Mouse (Mus musculus): Measurements from ENCODE around the gene Prkcsh.

Prkcsh gene

GRCm38 (mm10) chr9:22049721-22050270 lies 47.2 kb downstream of the Prkcsh start:
- peak; percentile 75 for DNase-seq

- peak; percentile 92 for DNase-seq
Observed at GRCm38 (mm10) chr9:22050351-22050889, 47.8 kb downstream of the Prkcsh start.

DNA sequence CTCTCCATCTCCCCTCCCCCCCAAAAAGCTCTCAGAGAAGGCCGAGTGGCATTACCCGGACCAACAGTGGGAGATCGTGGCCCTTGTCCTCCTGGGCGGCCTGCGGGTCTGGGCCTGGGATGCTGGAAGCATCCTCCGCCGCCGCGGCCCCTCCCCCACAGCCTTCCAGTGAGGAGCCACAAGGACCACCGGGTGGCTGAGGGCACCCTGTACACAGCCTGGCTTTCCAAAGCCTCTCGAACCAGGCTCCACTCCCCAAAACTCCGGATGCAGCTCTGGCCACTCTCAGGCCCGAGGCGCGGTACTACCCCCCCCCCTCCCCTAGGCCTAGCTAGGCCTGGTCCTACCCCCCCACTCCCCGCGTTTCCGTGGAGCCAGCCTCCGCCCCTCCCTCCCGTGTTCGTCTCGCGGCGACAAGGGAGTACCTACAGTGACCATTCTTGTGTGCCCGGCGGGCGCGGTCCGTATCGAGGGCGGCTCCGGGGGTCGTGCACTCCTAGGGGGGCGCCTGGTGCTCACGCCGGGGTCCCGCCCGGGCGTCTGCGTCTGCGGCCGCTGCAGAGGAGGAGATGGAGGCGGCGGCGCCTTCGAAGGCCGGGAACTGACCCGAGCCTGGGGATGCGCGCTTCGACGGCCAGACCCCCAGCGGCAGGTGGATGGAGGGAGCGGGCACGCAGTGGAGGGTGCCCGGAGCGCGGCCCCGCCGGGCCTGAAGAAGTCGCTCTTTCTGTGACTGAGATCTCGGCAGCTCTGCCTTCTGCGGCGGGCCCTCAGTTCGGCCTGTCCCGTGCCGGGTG lies 48.8 kb downstream of the Prkcsh start:
- peak; percentile 84 for DNase-seq

- peak; percentile 93 for DNase-seq
Observed at GRCm38 (mm10) chr9:22051958-22052254, 49.3 kb downstream of the Prkcsh start, which contains the start of gene Elavl3. Gene Elavl3 (minus strand): TSS chr9:22052023.

DNA sequence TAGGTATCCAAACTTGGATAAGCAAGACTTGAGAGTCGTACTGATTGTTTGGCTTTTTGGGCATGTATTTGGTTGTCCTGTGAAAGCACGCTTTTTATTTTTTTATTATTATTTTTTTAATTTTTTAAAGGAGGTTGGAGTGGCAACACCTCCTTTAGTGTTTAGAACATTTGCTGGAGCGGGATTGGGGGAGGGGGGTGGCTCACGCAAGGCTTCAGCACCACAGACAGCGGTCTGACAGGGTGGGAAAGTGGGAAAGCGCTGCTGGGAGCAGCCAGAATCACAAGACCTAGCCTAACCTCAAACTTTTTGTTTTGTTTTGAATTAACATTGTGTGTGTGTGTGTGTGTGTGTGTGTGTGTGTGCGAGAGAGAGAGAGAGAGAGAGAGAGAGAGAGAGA lies 51.1 kb downstream of the Prkcsh start:
- DNase-seq: no peak

- DNase-seq: peak; percentile 89
Observed at GRCm38 (mm10) chr9:22054411-22055076, 51.9 kb downstream of the Prkcsh start.

GRCm38 (mm10) chr9:22055713-22056112 lies 53.1 kb downstream of the Prkcsh start:
- peak; percentile 70 for DNase-seq

DNA sequence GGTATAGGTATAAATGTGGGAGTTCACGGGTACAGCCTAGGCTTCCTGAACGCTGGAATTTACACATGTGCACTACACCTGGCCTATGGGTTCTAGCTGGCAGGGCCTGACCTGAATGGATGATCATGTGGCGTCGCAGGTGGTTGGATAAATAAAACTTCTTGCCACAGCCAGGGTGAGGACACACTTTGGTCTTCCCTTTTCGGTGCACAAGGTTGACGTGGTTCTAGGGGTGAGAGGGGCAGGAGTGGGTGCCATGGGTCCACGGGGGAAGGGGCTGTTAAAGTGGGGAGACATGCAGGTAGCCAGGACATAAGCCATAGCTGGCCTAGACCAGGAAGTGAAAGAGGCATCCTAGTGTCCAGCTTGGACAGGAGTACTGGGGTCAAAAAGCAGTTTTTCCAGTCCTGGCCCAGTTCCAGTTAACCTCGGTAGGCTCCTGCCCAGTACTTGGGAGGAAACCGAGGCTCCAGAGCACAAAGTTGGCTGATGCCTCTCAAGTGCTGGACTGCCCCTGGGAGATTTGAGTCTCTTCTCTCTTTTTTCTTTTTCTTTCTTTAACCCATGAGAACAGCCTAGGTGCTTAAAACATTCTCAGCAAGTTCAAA lies 53.8 kb downstream of the Prkcsh start:
- DNase-seq: no peak

- DNase-seq: no peak
Observed at GRCm38 (mm10) chr9:22057031-22057517, 54.5 kb downstream of the Prkcsh start.

DNA sequence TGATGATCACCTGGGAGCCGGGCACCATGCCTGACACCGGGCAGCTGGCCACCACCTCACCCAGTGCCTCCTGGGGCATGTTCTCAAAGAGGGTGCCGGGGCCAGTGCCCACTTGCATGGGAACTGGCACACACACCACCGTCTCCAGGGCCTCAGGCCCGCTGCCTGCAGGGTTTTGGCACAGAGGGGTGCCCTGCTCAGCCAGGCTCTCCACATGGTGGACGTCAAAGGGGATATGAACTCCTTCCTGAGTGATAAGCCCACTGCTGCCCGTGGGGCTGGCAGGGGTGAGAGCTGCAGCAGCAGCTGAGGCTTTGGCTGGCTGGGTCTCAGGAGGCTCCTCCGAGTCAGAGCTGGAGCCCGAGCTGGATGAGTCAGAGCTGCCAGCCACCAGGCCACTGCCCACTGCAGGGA lies 55.4 kb downstream of the Prkcsh start:
- peak; percentile 85 for DNase-seq

GRCm38 (mm10) chr9:22061339-22061738 lies 58.7 kb downstream of the Prkcsh start:
- DNase-seq: peak; percentile 86
